Mouse (Mus musculus): ENCODE measurements around the gene Gpr161.

GRCm38 (mm10) chr1:165321393-165321861 is 25.8 kb downstream of the Gpr161 start:
- TF ChIP-seq EP300 (optimal IDR thresholded peaks at IDR 0.05) (no peak), CTCF (IDR thresholded peaks at IDR 0.05; ENCODE audit: low read depth) (no peak)
